Mouse (Mus musculus): ENCODE results near the gene Atic. TPM values are rescaled to one million over a fixed set of nuclear protein-coding genes. Genes with fewer than 3 reads are reported as not detected.

Atic gene
- polyA plus RNA-seq, 1 experiment from 2014 or later: 51.7 TPM

Other genes with a start within 250 kb of the Atic start
- 3.7 and 5.0 TPM in 2 replicates for gene Abca12, start 142.2 kb upstream of the Atic start, polyA plus RNA-seq (2015; fragmentation: Nextera tagmentation; extraction: Ambion mirVana)
- gene Fn1, start 96.0 kb downstream of the Atic start, polyA plus RNA-seq (2015; fragmentation: Nextera tagmentation; extraction: Ambion mirVana): 183 and 197 TPM in 2 replicates